Mouse (Mus musculus) stomach, embryonic 16.5 days (tissue): ENCODE measurements around the gene Cfap298. TPM values are rescaled to one million over a fixed set of nuclear protein-coding genes. Genes with fewer than 3 reads are reported as not detected.

Source experiments
- ATAC-seq: fragments of 200-750 bp; cut with Nextera tagmentation; 2 replicates; pipeline ENCODE4 v1.8.0; 2017; ENCODE audit warnings: moderate number of reproducible peaks, moderate TSS enrichment; ENCODE audit not compliant: insufficient read depth, low FRiP score
- H3K27ac ChIP-seq: fragments of 300-500 bp; sonication (generic); 2 replicates; pipeline ENCODE4 v1.5.1; 2014; ENCODE audit warnings: low read length
- H3K27me3 ChIP-seq: fragments of 300-500 bp; sonication (generic); 2 replicates; pipeline ENCODE4 v1.6.1; 2014; ENCODE audit warnings: low read length, control low read depth, mixed read lengths; ENCODE audit not compliant: control insufficient read depth, insufficient read depth
- H3K36me3 ChIP-seq: fragments of 300-500 bp; sonication (generic); 2 replicates; pipeline ENCODE4 v1.6.1; 2014; ENCODE audit warnings: low read length; ENCODE audit not compliant: control insufficient read depth, insufficient read depth
- H3K4me1 ChIP-seq: fragments of 300-500 bp; sonication (generic); 2 replicates; pipeline ENCODE4 v1.6.1; 2014; ENCODE audit warnings: low read length, control low read depth, mixed read lengths; ENCODE audit not compliant: control insufficient read depth, insufficient read depth
- H3K4me2 ChIP-seq: fragments of 300-500 bp; sonication (generic); 2 replicates; pipeline ENCODE4 v1.6.1; 2014; ENCODE audit warnings: low read depth, low read length, mixed read lengths
- H3K4me3 ChIP-seq: fragments of 300-500 bp; sonication (generic); replicated peaks from 2 replicates; pipeline ENCODE4 v1.5.1; 2014; ENCODE audit warnings: mild to moderate bottlenecking, low read length
- H3K9ac ChIP-seq: fragments of 300-500 bp; sonication (generic); 2 replicates; pipeline ENCODE4 v1.6.1; 2014; ENCODE audit warnings: low read length
- H3K9me3 ChIP-seq: fragments of 300-500 bp; sonication (generic); replicated peaks from 2 replicates; pipeline ENCODE4 v1.6.1; 2016; ENCODE audit warnings: low read length, control low read depth; ENCODE audit not compliant: control insufficient read depth
- WGBS: fragments of 180-500 bp; shearing (Covaris S2); extraction: QIAGEN DNeasy Blood & Tissue Kit; methylation state at CpG from one replicate; pipeline ENCODE4 v1.1.7; 2014; 5-methylcytosine and 5-hydroxymethylcytosine counted together
- polyA plus RNA-seq: library from polyadenylated mRNA; unstranded; fragments of >200 nt; fragmentation: Nextera tagmentation; extraction: Ambion mirVana; gene quantifications from 2 replicates; pipeline ENCODE4 v1.2.1, GENCODE M21; 2015

Gene Cfap298
- 35.1 and 37.3 TPM in 2 replicates for polyA plus RNA-seq

DNA sequence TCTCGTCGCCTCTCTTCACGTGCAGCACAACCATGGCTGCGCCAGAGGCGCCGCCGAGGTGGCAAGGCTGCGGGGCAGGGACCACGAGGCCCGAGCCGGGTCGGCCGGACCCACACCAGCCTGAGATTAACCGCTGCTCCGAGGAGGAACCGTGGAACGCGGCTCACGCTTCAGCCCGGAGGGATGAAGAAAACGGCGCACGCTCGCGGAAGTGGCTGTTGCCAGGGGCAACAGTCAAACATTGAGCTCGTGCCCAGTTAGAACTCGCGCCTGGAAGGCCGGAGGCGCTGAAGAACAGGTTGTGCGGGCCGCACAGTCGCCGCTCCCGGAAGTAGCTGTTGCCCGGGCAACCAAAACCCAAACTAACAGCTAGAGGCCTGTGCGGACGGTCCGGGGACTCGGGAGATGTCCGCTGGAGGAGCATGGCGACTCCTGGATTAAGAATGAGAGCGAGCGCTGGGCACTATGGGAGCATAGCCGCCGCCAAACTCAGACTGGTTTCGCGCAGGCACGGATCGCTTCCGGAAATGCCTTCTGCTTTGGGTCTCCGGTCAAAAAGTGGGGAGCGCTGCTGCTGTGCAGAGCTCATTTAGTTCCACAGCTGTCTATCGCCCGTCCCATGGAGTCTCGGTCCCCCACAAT lies at the start of gene Cfap298:
Cfap298 (minus strand) TSS at position 428 of the 642 bp plus-strand sequence.
- no peaks in the 10 kb centered on the region for H3K27me3 ChIP-seq
- WGBS: under 1% methylated on average over 56 of the region's 56 CpGs

GRCm38 (mm10) chr16:90971004-90971403 lies 36.1 kb upstream of the Cfap298 start:
- ATAC-seq: no peak
- H3K4me3 ChIP-seq: no peak overlapping the region
- no peaks in the 10 kb centered on the region for H3K27me3 ChIP-seq
- WGBS: 86% methylated on average over 6 of the region's 6 CpGs
- no peak overlapping the region for H3K9ac ChIP-seq
- H3K36me3 ChIP-seq: no peaks in the 10 kb centered on the region
- no peak overlapping the region for H3K4me2 ChIP-seq
- H3K9me3 ChIP-seq: no peaks in the 10 kb centered on the region
- H3K4me1 ChIP-seq: no peaks in the 10 kb centered on the region
- H3K27ac ChIP-seq: no peak overlapping the region

More for the DNA sequence above, at the start of gene Cfap298:
- Histone ChIP-seq H3K36me3 (no peaks in the 10 kb centered on the region), H3K9ac (peak within 1 kb of the TSS; percentile 83), H3K9me3 (no peaks in the 10 kb centered on the region), H3K4me3 (peak within 1 kb of the TSS; percentile 87), H3K4me1 (peaks cover 3% of the 10 kb centered on the region; the same call in 1 of the 2 replicates), H3K27ac (peak within 1 kb of the TSS; percentile 83), H3K4me2 (peak within 1 kb of the TSS; percentile 82)
- peak; percentile 98 for ATAC-seq

- Histone ChIP-seq H3K4me1 (no peaks in the 10 kb centered on the region), H3K9me3 (no peaks in the 10 kb centered on the region), H3K36me3 (no peaks in the 10 kb centered on the region), H3K27ac (no peak overlapping the region), H3K4me3 (no peak overlapping the region), H3K4me2 (no peak overlapping the region), H3K27me3 (no peaks in the 10 kb centered on the region), H3K9ac (no peak overlapping the region)
- 72% methylated on average over 4 of the region's 4 CpGs for WGBS
- no peak for ATAC-seq
Measured at GRCm38 (mm10) chr16:90966241-90966640, 31.3 kb upstream of the Cfap298 start.

GRCm38 (mm10) chr16:90964302-90964701 lies 29.4 kb upstream of the Cfap298 start:
- H3K9me3 ChIP-seq: no peaks in the 10 kb centered on the region
- H3K36me3 ChIP-seq: no peaks in the 10 kb centered on the region
- H3K4me1 ChIP-seq: no peaks in the 10 kb centered on the region
- H3K27me3 ChIP-seq: no peaks in the 10 kb centered on the region
- H3K27ac ChIP-seq: no peak overlapping the region
- no peak overlapping the region for H3K9ac ChIP-seq
- H3K4me2 ChIP-seq: no peak overlapping the region
- H3K4me3 ChIP-seq: no peak overlapping the region
- ATAC-seq: no peak
- WGBS: 86% methylated on average over 10 of the region's 10 CpGs

- H3K36me3 ChIP-seq: no peaks in the 10 kb centered on the region
- H3K27me3 ChIP-seq: no peaks in the 10 kb centered on the region
- no peak for ATAC-seq
- H3K4me3 ChIP-seq: no peak overlapping the region
- no peaks in the 10 kb centered on the region for H3K4me1 ChIP-seq
- WGBS: 88% methylated on average over 10 of the region's 10 CpGs
- H3K9ac ChIP-seq: no peak overlapping the region
- no peak overlapping the region for H3K27ac ChIP-seq
- no peaks in the 10 kb centered on the region for H3K9me3 ChIP-seq
- no peak overlapping the region for H3K4me2 ChIP-seq
Measured at GRCm38 (mm10) chr16:90963866-90964265, 29.0 kb upstream of the Cfap298 start.

GRCm38 (mm10) chr16:90963231-90963630 lies 28.3 kb upstream of the Cfap298 start:
- no peak for ATAC-seq
- H3K4me3 ChIP-seq: no peak overlapping the region
- 88% methylated on average over 4 of the region's 4 CpGs for WGBS
- H3K4me1 ChIP-seq: no peaks in the 10 kb centered on the region
- no peaks in the 10 kb centered on the region for H3K36me3 ChIP-seq
- no peak overlapping the region for H3K9ac ChIP-seq
- H3K27me3 ChIP-seq: no peaks in the 10 kb centered on the region
- no peaks in the 10 kb centered on the region for H3K9me3 ChIP-seq
- no peak overlapping the region for H3K4me2 ChIP-seq
- H3K27ac ChIP-seq: no peak overlapping the region

DNA sequence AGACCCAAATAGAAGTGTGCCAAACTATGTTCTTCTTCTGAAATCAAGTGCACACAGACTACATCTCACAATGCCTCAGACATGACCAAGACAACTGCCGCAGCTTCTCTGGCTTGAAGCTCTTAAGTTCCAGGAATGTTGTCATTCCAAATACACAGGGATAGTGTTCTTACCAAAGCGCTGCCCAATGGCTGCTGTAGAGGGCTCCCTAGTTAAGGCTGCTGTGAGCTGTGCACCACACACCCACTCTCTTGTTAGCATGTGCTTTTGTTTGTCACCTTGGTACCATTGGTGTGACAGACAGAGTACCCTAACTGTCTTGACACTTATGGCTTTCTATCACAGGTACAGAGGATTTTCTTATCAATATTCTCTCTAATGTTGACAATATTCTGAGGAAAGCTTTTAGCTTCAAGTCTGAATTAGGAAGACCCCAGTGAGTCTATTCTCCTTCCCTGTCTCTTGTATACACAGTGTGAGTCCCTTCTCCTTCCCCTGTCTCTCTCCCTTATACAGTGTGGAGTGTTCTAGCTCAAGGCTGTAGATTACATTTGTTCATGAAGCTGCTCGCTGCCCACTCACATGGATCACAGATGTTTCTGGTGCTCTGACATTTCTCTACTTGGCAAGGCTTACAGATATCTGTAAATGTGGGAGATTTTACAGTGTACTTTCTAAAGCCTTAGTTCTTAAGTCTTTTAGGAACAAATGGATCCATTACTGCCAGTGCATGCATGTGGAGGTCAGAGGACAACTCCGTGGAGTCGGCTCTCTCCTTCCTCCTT lies 23.6 kb upstream of the Cfap298 start:
- H3K4me2 ChIP-seq: no peak overlapping the region
- H3K9ac ChIP-seq: no peak overlapping the region
- no peaks in the 10 kb centered on the region for H3K27me3 ChIP-seq
- WGBS: 69% methylated on average over 5 of the region's 5 CpGs
- H3K36me3 ChIP-seq: no peaks in the 10 kb centered on the region
- H3K4me1 ChIP-seq: no peaks in the 10 kb centered on the region
- no peak for ATAC-seq
- H3K9me3 ChIP-seq: no peaks in the 10 kb centered on the region
- no peak overlapping the region for H3K4me3 ChIP-seq
- no peak overlapping the region for H3K27ac ChIP-seq

DNA sequence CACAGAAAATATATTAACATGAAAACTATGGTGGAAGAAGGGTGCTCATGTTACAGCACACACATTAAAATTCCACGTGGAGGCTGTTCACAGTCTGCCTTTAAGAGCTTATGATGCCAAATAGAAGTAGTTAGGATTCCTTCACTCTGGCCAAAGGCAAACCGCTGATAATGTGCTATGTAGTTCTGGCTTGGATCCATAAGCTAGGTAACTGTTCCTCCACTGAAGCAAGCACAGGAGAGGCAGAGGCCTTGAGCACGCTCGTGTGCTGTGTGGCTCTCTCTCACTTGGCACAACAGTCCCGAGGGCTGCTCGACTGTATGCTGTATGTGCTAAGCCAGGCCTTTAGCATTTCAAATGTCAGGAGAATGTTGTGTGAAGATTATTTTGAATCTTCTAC lies 20.6 kb upstream of the Cfap298 start:
- ATAC-seq: no peak
- Histone ChIP-seq H3K9me3 (no peaks in the 10 kb centered on the region), H3K4me3 (no peak overlapping the region), H3K9ac (no peak overlapping the region), H3K4me1 (no peaks in the 10 kb centered on the region), H3K4me2 (no peak overlapping the region), H3K36me3 (no peaks in the 10 kb centered on the region), H3K27me3 (no peaks in the 10 kb centered on the region), H3K27ac (no peak overlapping the region)
- 75% methylated on average over 6 of the region's 6 CpGs for WGBS

- Histone ChIP-seq H3K27ac (no peak overlapping the region), H3K4me1 (no peaks in the 10 kb centered on the region), H3K9me3 (no peaks in the 10 kb centered on the region), H3K4me3 (no peak overlapping the region), H3K4me2 (no peak overlapping the region), H3K36me3 (no peaks in the 10 kb centered on the region), H3K9ac (no peak overlapping the region), H3K27me3 (no peaks in the 10 kb centered on the region)
- 89% methylated on average over 6 of the region's 6 CpGs for WGBS
- no peak for ATAC-seq
Measured at GRCm38 (mm10) chr16:90953770-90954169, 18.9 kb upstream of the Cfap298 start.
